Mouse (Mus musculus): ENCODE results near the gene Poc1b.

- no peak for TF ChIP-seq POLR2A (IDR thresholded peaks at IDR 0.05; ENCODE audit: borderline replicate concordance, insufficient read depth, low read length)
- no peak for TF ChIP-seq CTCF (IDR thresholded peaks at IDR 0.05; ENCODE audit: borderline replicate concordance, insufficient read depth, low read depth, low read length)
These were observed 94.1 kb downstream of the Poc1b start for GRCm38 (mm10) chr10:99200944-99201343.
